Mouse (Mus musculus) ovary, postnatal 14 days (tissue): ENCODE data around the gene Olfr169.
"Not testable (repeated sequence)": the region's sequence is repeated elsewhere in the genome, so short reads cannot be mapped to it uniquely, and the experiment has no call there.

Experiments
- DNase-seq: peaks from one replicate; pipeline ENCODE4 v3.0.0; 2022; ENCODE audit warnings: low spot score

The Olfr169 gene

GRCm38 (mm10) chr16:19571709-19572108 is at the start of gene Olfr169:
Olfr169 (minus strand) TSS chr16:19571809.
- DNase-seq = not testable (repeated sequence)

GRCm38 (mm10) chr16:19611782-19612181 is 40.2 kb upstream of the Olfr169 start, which contains the start of gene Olfr170:
Olfr170 (minus strand) TSS chr16:19611882.
- not testable (repeated sequence) for DNase-seq

GRCm38 (mm10) chr16:19603166-19603565 is 31.6 kb upstream of the Olfr169 start:
- no peak for DNase-seq

- not testable (repeated sequence) for DNase-seq
Observed at GRCm38 (mm10) chr16:19553429-19553828, 18.2 kb downstream of the Olfr169 start.

- not testable (repeated sequence) for DNase-seq
Observed at GRCm38 (mm10) chr16:19552246-19552645, 19.4 kb downstream of the Olfr169 start.

GRCm38 (mm10) chr16:19535455-19535854 is 36.2 kb downstream of the Olfr169 start, which contains the start of gene Olfr168:
Olfr168 (minus strand) TSS chr16:19535555.
- no peak for DNase-seq

- DNase-seq = no peak
Observed at GRCm38 (mm10) chr16:19522166-19522565, 49.4 kb downstream of the Olfr169 start, which contains the start of gene Olfr167. Olfr167 (minus strand) TSS chr16:19522266.
